Mouse (Mus musculus) heart, adult 10 weeks (tissue): ENCODE measurements around the gene Dr1. TPM values are rescaled to one million over a fixed set of nuclear protein-coding genes. Genes with fewer than 3 reads are reported as not detected.

Source experiments
- polyA plus RNA-seq: library from polyadenylated mRNA; stranded (reverse); fragments of 350-450 nt; fragmentation: Illumina TruSeq; extraction: RNeasy Lipid Tissue Mini Kit (QIAGEN cat#74804); gene quantifications from one replicate; pipeline ENCODE4 v1.2.3, GENCODE M21; 2014; ENCODE audit warnings: low read depth, low replicate concordance

The Dr1 gene
- polyA plus RNA-seq = 21.7 TPM

DNA sequence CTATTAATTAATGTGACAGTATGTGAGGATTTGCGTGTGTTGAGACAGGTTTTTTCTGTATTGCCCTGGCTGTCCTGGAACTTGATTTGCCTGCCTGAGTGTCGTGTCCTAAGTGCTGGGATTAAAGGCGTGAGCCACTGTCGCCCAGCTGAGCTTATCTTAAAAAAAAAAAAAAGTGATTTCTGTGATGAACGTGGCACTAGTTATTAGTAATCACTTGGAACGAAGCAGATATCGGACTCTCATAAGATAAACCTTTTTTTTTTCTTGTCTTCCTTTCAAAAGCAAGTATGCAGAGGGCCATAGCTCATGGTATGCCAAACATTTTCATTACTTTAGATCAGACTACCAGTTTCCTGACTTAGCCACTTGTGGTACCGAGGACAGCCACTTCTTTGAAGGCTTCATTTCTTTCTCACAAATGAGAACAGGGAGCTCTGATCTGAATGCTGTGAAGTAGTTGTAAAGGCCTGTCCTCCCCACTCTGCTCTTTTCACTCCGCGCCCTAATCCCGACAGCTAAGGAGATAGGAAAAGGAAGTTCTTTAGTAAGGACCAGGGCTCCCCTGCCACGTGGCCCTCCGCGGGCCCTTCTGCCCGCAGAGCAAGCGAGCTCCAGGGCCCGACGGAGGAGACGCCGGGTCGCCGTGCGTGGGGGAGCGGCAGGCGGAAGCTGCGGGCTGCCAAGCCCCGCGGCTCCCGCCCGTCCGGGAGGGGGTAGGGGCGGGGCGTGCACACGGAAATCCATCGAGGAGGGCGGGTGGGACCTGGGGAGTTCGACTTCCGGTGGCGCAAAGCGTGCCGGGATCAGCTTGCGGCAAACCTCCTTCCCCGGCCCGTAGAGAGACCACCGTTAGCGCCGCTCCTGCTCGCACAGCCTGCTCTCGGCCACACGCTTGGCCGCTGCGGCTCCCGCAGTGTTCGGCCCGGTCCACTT is at the start of gene Dr1:
Gene Dr1 (plus strand): TSS at position 771 of the 936 bp plus-strand sequence.

DNA sequence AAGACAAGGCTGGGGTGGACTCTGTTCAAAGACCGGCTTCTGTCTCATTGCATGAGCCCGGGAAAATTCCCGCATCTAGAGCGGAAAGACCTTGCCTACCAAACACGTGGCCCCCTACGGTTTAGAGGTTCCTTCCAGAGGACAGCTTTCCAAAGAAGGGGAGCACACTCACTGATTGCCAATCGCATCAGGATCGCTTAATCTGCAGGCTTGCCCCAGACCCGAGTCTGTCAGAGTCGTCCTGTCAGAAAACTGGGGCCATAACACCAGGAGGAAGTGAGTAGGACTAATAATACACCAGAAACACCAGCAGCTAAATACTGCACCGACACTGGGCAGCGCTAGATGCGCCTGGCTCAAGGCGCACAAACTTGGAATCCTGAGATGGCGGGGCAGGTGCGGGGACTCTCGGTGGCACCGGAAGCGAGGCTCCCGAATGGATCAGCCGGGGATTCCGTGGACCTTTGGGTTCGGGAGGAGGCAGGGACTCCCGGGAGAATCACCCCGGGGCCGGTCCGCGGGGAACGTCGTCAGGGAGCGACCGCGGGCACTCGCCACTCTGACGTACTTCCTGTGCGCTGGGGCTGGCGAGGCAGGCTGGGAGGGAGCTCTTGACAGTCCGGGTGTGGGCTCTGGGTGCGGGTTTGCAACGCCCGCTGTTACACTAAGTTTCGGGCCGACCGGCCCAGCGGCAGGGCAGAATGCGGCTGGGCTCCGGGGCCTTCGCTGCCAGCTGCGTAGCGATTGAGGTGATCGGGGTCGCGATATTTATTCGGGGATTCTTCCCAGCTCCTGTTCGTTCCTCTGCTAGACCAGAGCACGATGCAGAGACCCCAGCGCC is 43.7 kb downstream of the Dr1 start, which contains the start of gene Pigg:
Gene Pigg (plus strand): TSS at position 386 of the 841 bp plus-strand sequence.

Other genes starting within 250 kb of the Dr1 start
- gene Mtf2, start 203.2 kb upstream of the Dr1 start, polyA plus RNA-seq = 11.0 TPM
- 25.4 TPM for gene Tmed5, start 136.3 kb upstream of the Dr1 start, polyA plus RNA-seq
- not detected for gene Ccdc18, start 136.0 kb upstream of the Dr1 start, polyA plus RNA-seq
- gene Pigg, start 43.7 kb downstream of the Dr1 start, polyA plus RNA-seq = 11.7 TPM
- 1.2 TPM for gene Gm42517, start 99.0 kb downstream of the Dr1 start, polyA plus RNA-seq
- not detected for gene Pde6b, start 119.5 kb downstream of the Dr1 start, polyA plus RNA-seq
- 3,167 TPM for gene Atp5k, start 165.6 kb downstream of the Dr1 start, polyA plus RNA-seq
- gene Mfsd7a, start 180.0 kb downstream of the Dr1 start, polyA plus RNA-seq = 2.4 TPM
- gene Pcgf3, start 192.3 kb downstream of the Dr1 start, polyA plus RNA-seq = 11.9 TPM